Mouse (Mus musculus): ENCODE results near the gene Vti1a. TPM values are rescaled to one million over a fixed set of nuclear protein-coding genes. Genes with fewer than 3 reads are reported as not detected.

Gene Vti1a
- 16.7 and 23.5 TPM in 2 replicates for polyA plus RNA-seq (2012; rRNA removed)

GRCm38 (mm10) chr19:55316109-55316714 is at the start of gene Vti1a:
TSS of gene Vti1a (plus strand) at chr19:55316295.
- DNase-seq (ENCODE audit: low read depth), result peak; percentile 98
- TF ChIP-seq CTCF (IDR thresholded peaks at IDR 0.05; ENCODE audit: borderline replicate concordance, extremely low read depth, insufficient read depth, insufficient read length) (peak; percentile 50), POLR2A (IDR thresholded peaks at IDR 0.05; ENCODE audit: borderline replicate concordance, extremely low read depth, insufficient read depth, insufficient read length, poor library complexity, severe bottlenecking) (peak; percentile 61; the same call in 1 of the 2 replicates)

- TF ChIP-seq POLR2A (IDR thresholded peaks at IDR 0.05; ENCODE audit: borderline replicate concordance, extremely low read depth, insufficient read depth, insufficient read length, poor library complexity, severe bottlenecking) (no peak), CTCF (IDR thresholded peaks at IDR 0.05; ENCODE audit: borderline replicate concordance, extremely low read depth, insufficient read depth, insufficient read length) (no peak)
- no peak for DNase-seq (ENCODE audit: low read depth)
Observed at GRCm38 (mm10) chr19:55266786-55267185, 49.3 kb upstream of the Vti1a start.

GRCm38 (mm10) chr19:55268150-55268549 is 47.9 kb upstream of the Vti1a start:
- DNase-seq (ENCODE audit: low read depth), result no peak
- no peak for TF ChIP-seq CTCF (IDR thresholded peaks at IDR 0.05; ENCODE audit: borderline replicate concordance, extremely low read depth, insufficient read depth, insufficient read length)
- TF ChIP-seq POLR2A (IDR thresholded peaks at IDR 0.05; ENCODE audit: borderline replicate concordance, extremely low read depth, insufficient read depth, insufficient read length, poor library complexity, severe bottlenecking), result no peak

DNA sequence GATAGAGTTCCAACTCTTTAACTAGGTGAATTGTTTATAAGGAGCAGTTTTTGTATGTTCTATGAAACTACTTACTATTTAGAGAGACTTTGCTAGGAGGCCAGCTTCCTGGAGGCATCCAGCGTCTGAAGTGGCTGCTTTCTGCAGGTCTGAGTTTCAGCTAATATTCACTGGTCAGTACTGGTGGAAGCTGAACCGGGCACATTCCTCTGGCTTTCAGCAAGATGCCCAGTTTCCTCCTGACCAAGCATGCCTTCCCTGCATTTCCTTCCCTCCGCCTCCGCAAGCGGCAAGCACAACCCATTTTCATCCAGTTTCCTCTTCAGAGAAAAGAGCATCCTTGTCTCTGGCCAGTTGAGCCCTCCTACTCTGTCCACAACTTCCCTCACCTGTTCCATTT is 47.0 kb upstream of the Vti1a start:
- no peak for TF ChIP-seq POLR2A (IDR thresholded peaks at IDR 0.05; ENCODE audit: borderline replicate concordance, extremely low read depth, insufficient read depth, insufficient read length, poor library complexity, severe bottlenecking)
- TF ChIP-seq CTCF (IDR thresholded peaks at IDR 0.05; ENCODE audit: borderline replicate concordance, extremely low read depth, insufficient read depth, insufficient read length), result no peak
- no peak for DNase-seq (ENCODE audit: low read depth)

GRCm38 (mm10) chr19:55271448-55271847 is 44.6 kb upstream of the Vti1a start:
- TF ChIP-seq CTCF (IDR thresholded peaks at IDR 0.05; ENCODE audit: borderline replicate concordance, extremely low read depth, insufficient read depth, insufficient read length), result no peak
- peak; percentile 68 for DNase-seq (ENCODE audit: low read depth)

DNA sequence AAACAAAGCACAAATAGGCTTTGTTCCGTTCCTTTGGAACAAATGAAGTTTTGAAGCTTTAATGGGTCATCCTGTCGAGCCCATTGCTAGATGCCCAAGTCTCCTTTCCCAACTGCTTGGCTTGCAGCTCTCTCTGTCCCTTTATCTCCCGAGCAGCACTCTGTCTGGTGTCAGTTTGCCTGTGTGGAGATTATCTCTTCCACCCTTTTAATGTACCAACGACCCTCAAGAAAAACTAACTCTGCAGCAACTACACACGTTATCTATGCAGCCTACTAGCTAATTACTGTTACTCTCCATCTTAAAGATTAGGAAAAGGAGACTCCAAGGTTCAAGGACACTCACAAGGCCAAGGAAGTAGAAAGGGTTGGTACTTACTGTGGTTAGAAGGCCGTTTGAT is 42.8 kb upstream of the Vti1a start:
- DNase-seq (ENCODE audit: low read depth), result no peak
- no peak for TF ChIP-seq POLR2A (IDR thresholded peaks at IDR 0.05; ENCODE audit: borderline replicate concordance, extremely low read depth, insufficient read depth, insufficient read length, poor library complexity, severe bottlenecking)
- no peak for TF ChIP-seq CTCF (IDR thresholded peaks at IDR 0.05; ENCODE audit: borderline replicate concordance, extremely low read depth, insufficient read depth, insufficient read length)

DNA sequence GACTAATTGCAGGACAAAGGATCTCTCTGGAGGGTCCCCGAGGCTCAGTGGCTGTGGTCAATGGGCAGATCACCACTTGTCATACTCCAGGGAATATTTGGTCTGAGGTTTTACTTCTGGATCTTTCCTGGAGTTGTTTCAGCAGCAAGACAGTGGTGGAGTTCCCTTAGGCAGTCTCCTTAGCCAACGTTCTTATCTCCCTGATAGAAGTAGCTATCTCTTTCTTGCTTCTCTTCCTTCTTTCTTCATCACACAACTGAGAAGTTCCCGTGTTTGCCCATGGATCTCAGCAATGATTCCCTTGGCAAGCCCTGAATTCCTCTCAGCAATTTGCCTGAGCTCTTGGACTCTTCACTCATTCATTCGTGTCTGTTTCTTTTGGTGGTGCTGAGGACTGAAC is 40.0 kb upstream of the Vti1a start:
- TF ChIP-seq CTCF (IDR thresholded peaks at IDR 0.05; ENCODE audit: borderline replicate concordance, extremely low read depth, insufficient read depth, insufficient read length) (no peak), POLR2A (IDR thresholded peaks at IDR 0.05; ENCODE audit: borderline replicate concordance, extremely low read depth, insufficient read depth, insufficient read length, poor library complexity, severe bottlenecking) (no peak)
- no peak for DNase-seq (ENCODE audit: low read depth)

DNA sequence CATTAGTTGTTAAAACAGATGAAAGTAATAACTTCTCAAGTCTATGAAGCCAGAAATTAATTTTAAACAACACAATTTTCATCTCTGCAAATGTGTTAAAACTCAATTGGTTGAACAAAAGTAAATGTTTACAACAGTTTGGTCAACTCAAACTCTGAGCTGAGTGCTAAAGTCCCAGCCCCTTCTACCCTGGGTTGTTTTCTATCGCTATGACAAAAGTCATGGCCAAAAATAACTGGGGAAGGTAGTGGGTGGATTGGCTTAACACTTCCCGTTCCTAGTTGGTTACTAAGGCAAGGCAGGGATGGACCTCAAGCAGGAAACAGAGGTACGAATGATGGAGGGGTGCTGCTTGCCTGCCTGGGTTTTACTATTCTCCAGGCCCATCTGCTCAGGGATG is 39.3 kb upstream of the Vti1a start:
- no peak for DNase-seq (ENCODE audit: low read depth)
- no peak for TF ChIP-seq POLR2A (IDR thresholded peaks at IDR 0.05; ENCODE audit: borderline replicate concordance, extremely low read depth, insufficient read depth, insufficient read length, poor library complexity, severe bottlenecking)
- no peak for TF ChIP-seq CTCF (IDR thresholded peaks at IDR 0.05; ENCODE audit: borderline replicate concordance, extremely low read depth, insufficient read depth, insufficient read length)

- TF ChIP-seq POLR2A (IDR thresholded peaks at IDR 0.05; ENCODE audit: borderline replicate concordance, extremely low read depth, insufficient read depth, insufficient read length, poor library complexity, severe bottlenecking) (no peak), CTCF (IDR thresholded peaks at IDR 0.05; ENCODE audit: borderline replicate concordance, extremely low read depth, insufficient read depth, insufficient read length) (no peak)
- no peak for DNase-seq (ENCODE audit: low read depth)
Observed at GRCm38 (mm10) chr19:55284093-55284492, 32.0 kb upstream of the Vti1a start.

DNA sequence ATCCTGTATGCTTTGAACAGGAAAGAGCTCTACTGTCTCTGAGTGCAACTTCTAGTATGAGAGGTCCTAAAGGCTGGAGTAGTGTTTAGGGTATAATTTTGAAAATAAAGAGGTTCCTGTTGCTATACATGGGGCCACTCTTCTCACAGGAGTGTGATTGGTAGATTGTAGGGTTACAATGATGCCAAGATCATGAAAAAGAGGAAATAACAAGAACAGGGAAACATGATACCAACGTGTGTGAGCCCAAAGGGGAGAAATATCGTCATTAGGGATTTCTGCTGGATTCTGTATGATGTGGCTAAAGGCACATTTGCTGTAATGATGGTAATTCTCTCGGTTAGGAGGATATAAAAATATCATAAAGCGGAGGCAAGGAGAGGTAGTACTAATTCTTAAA is 30.1 kb upstream of the Vti1a start:
- no peak for TF ChIP-seq POLR2A (IDR thresholded peaks at IDR 0.05; ENCODE audit: borderline replicate concordance, extremely low read depth, insufficient read depth, insufficient read length, poor library complexity, severe bottlenecking)
- TF ChIP-seq CTCF (IDR thresholded peaks at IDR 0.05; ENCODE audit: borderline replicate concordance, extremely low read depth, insufficient read depth, insufficient read length), result no peak

DNA sequence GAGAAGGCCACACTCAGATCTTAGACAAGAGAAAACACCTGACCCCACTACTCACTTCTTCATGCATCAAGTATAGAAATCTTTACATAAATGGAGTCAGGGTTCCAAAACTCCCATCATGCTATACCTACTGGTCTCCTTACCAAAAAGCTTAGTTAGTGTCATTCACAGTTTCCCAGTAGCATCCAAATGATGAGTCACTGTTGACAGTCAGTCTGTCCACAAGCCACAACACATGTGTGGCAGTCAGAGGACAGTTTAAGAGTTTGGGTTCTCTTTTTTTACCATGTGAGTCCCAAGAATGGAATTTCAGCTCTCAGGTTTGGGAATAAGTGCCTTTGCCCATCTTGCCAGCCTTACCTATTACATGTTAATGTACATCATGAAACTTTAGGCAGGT is 27.1 kb upstream of the Vti1a start:
- TF ChIP-seq POLR2A (IDR thresholded peaks at IDR 0.05; ENCODE audit: borderline replicate concordance, extremely low read depth, insufficient read depth, insufficient read length, poor library complexity, severe bottlenecking) (no peak), CTCF (IDR thresholded peaks at IDR 0.05; ENCODE audit: borderline replicate concordance, extremely low read depth, insufficient read depth, insufficient read length) (no peak)
- DNase-seq (ENCODE audit: low read depth), result no peak

More for the DNA sequence above, 30.1 kb upstream of the Vti1a start:
- no peak for DNase-seq (ENCODE audit: low read depth)

GRCm38 (mm10) chr19:55290621-55291270 is 25.3 kb upstream of the Vti1a start:
- TF ChIP-seq POLR2A (IDR thresholded peaks at IDR 0.05; ENCODE audit: borderline replicate concordance, extremely low read depth, insufficient read depth, insufficient read length, poor library complexity, severe bottlenecking) (no peak), CTCF (IDR thresholded peaks at IDR 0.05; ENCODE audit: borderline replicate concordance, extremely low read depth, insufficient read depth, insufficient read length) (no peak)
- no peak for DNase-seq (ENCODE audit: low read depth)
